Mouse (Mus musculus) heart, adult 2 months (tissue): ENCODE measurements around the gene Grrp1.

ENCODE experiments used
- CTCF ChIP-seq: fragments of 200-600 bp; IDR thresholded peaks from 2 replicates; pipeline ENCODE4 v1.8.1; 2022; ENCODE audit warnings: antibody characterized with exemption, mild to moderate bottlenecking, moderate library complexity
- POLR2A ChIP-seq: fragments of 200-500 bp; IDR thresholded peaks from 2 replicates; pipeline ENCODE4 v1.6.1; 2011; ENCODE audit warnings: mild to moderate bottlenecking, low read depth, low read length, control low read depth; ENCODE audit not compliant: insufficient read depth

DNA sequence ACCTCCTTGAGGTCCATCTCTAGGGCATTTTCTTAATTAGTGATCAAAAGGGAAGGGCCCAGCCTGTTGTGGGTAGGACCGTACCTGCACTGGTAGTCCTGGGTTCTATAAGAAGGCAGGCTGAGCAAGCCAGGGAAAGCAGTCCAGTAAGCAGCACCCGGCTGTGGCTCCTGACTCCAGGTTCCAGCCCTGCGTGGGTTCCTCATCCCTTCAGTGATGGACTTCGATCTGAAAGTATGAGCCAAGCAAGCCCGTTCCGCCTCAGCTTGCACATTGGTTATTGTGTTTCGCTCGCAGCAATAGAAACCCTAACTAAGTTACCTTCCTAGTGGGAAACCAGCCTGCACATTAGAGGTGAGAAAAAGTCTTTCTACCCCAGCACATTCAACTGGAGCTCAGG is 43.5 kb upstream of the Grrp1 start:
- TF ChIP-seq POLR2A (no peak), CTCF (no peak)
